Mouse (Mus musculus): Measurements from ENCODE around the gene Drap1. TPM values are rescaled to one million over a fixed set of nuclear protein-coding genes. Genes with fewer than 3 reads are reported as not detected.

The Drap1 gene
- polyA plus RNA-seq, 1 experiment from 2014 or later, result 203 TPM

GRCm38 (mm10) chr19:5422267-5422666 lies 2.5 kb downstream of the Drap1 start:
- Histone ChIP-seq H3K9me3 (ENCODE audit: control insufficient read depth, low read length) (no peaks in the 10 kb centered on the region), H3K27me3 (ENCODE audit: control insufficient read depth, insufficient read depth, low read length) (no peaks in the 10 kb centered on the region), H3K9ac (ENCODE audit: low read length) (no peak overlapping the region), H3K4me2 (replicated peaks; ENCODE audit: low read depth) (no peak overlapping the region), H3K36me3 (ENCODE audit: control insufficient read depth, insufficient read depth, low read length) (peaks cover 3% of the 10 kb centered on the region), H3K4me1 (replicated peaks; ENCODE audit: control insufficient read depth, insufficient read depth) (peaks cover 10% of the 10 kb centered on the region), H3K4me3 (ENCODE audit: low read depth, low read length) (no peak overlapping the region), H3K27ac (replicated peaks) (no peak overlapping the region)
- 81% methylated on average over 10 of the region's 10 CpGs for WGBS
- ATAC-seq (ENCODE audit: low FRiP score, low TSS enrichment) (no peak), DNase-seq (ENCODE audit: low spot score) (no peak)
- no peak for TF ChIP-seq CTCF (IDR thresholded peaks at IDR 0.05; ENCODE audit: low read depth)
- TF ChIP-seq EP300 (optimal IDR thresholded peaks at IDR 0.05), result no peak

DNA sequence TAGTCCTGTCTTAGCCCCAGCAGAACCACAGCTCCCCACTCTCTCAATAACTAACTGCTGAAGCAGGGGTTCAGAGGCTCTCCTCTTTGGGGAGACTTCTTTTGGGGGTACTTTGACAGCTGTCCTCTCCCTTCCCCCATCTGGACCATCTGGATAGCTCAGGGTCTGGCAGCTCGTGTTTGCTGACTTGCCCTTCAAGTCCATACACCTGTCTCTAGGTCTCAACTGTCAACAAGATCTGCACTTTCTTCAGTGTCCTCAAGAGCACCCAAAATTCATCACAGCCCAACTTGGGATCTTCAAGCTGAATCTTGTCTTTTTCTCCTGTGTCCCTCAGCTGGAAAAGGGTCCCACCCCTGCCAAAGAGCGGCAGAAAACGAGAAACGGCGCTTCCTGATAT lies 3.0 kb downstream of the Drap1 start:
- no peaks in the 10 kb centered on the region for H3K9me3 ChIP-seq (ENCODE audit: control insufficient read depth, low read length)
- WGBS, result 82% methylated on average over 5 of the region's 5 CpGs
- H3K4me1 ChIP-seq (replicated peaks; ENCODE audit: control insufficient read depth, insufficient read depth), result peaks cover 10% of the 10 kb centered on the region
- TF ChIP-seq EP300 (optimal IDR thresholded peaks at IDR 0.05) (no peak), CTCF (IDR thresholded peaks at IDR 0.05; ENCODE audit: low read depth) (no peak)
- H3K4me2 ChIP-seq (replicated peaks; ENCODE audit: low read depth), result no peak overlapping the region
- no peak overlapping the region for H3K4me3 ChIP-seq (ENCODE audit: low read depth, low read length)
- DNase-seq (ENCODE audit: low spot score) (no peak), ATAC-seq (ENCODE audit: low FRiP score, low TSS enrichment) (no peak)
- H3K36me3 ChIP-seq (ENCODE audit: control insufficient read depth, insufficient read depth, low read length), result peaks cover 3% of the 10 kb centered on the region
- H3K27me3 ChIP-seq (ENCODE audit: control insufficient read depth, insufficient read depth, low read length), result no peaks in the 10 kb centered on the region
- H3K9ac ChIP-seq (ENCODE audit: low read length), result no peak overlapping the region
- H3K27ac ChIP-seq (replicated peaks), result no peak overlapping the region

DNA sequence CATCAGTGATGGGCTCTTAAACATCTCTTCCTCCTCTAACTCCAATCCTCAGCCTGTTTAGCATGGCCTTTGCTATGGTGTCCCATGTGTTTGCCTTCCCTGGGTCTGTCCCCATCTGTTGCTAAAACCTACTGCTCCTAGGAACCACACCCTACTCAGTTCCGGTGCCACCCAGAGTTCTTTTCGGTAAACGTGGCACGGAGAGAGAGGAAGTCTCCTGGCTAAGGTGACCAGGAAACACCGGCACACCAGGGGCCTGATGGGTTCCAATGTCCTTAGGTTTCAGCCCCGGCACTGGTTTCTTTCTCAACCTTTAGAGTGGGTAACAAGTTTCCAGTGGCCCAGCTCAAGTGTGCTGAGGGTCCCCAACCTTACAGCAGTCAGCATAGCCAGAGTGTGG lies 4.2 kb downstream of the Drap1 start:
- no peak for ATAC-seq (ENCODE audit: low FRiP score, low TSS enrichment)
- Histone ChIP-seq H3K9ac (ENCODE audit: low read length) (no peak overlapping the region), H3K9me3 (ENCODE audit: control insufficient read depth, low read length) (no peaks in the 10 kb centered on the region), H3K36me3 (ENCODE audit: control insufficient read depth, insufficient read depth, low read length) (peaks cover 3% of the 10 kb centered on the region), H3K4me3 (ENCODE audit: low read depth, low read length) (no peak overlapping the region), H3K27ac (replicated peaks) (no peak overlapping the region), H3K4me1 (replicated peaks; ENCODE audit: control insufficient read depth, insufficient read depth) (peaks cover 4% of the 10 kb centered on the region; the same call in 1 of the 2 replicates), H3K27me3 (ENCODE audit: control insufficient read depth, insufficient read depth, low read length) (no peaks in the 10 kb centered on the region), H3K4me2 (replicated peaks; ENCODE audit: low read depth) (no peak overlapping the region)
- TF ChIP-seq CTCF (IDR thresholded peaks at IDR 0.05; ENCODE audit: low read depth), result no peak
- TF ChIP-seq EP300 (optimal IDR thresholded peaks at IDR 0.05), result no peak
- no peak for DNase-seq (ENCODE audit: low spot score)
- WGBS, result 89% methylated on average over 6 of the region's 6 CpGs

- ATAC-seq (ENCODE audit: low FRiP score, low TSS enrichment) (no peak), DNase-seq (ENCODE audit: low spot score) (no peak)
- Histone ChIP-seq H3K27ac (replicated peaks) (no peak overlapping the region), H3K4me1 (replicated peaks; ENCODE audit: control insufficient read depth, insufficient read depth) (peaks cover 4% of the 10 kb centered on the region; the same call in 1 of the 2 replicates), H3K27me3 (ENCODE audit: control insufficient read depth, insufficient read depth, low read length) (no peaks in the 10 kb centered on the region), H3K36me3 (ENCODE audit: control insufficient read depth, insufficient read depth, low read length) (peaks cover 3% of the 10 kb centered on the region), H3K4me2 (replicated peaks; ENCODE audit: low read depth) (no peak overlapping the region), H3K4me3 (ENCODE audit: low read depth, low read length) (no peak overlapping the region), H3K9ac (ENCODE audit: low read length) (no peak overlapping the region), H3K9me3 (ENCODE audit: control insufficient read depth, low read length) (no peaks in the 10 kb centered on the region)
- no peak for TF ChIP-seq CTCF (IDR thresholded peaks at IDR 0.05; ENCODE audit: low read depth)
- TF ChIP-seq EP300 (optimal IDR thresholded peaks at IDR 0.05), result no peak
- WGBS, result 86% methylated on average over 9 of the region's 9 CpGs
These were observed 5.1 kb downstream of the Drap1 start for GRCm38 (mm10) chr19:5419630-5420029.

DNA sequence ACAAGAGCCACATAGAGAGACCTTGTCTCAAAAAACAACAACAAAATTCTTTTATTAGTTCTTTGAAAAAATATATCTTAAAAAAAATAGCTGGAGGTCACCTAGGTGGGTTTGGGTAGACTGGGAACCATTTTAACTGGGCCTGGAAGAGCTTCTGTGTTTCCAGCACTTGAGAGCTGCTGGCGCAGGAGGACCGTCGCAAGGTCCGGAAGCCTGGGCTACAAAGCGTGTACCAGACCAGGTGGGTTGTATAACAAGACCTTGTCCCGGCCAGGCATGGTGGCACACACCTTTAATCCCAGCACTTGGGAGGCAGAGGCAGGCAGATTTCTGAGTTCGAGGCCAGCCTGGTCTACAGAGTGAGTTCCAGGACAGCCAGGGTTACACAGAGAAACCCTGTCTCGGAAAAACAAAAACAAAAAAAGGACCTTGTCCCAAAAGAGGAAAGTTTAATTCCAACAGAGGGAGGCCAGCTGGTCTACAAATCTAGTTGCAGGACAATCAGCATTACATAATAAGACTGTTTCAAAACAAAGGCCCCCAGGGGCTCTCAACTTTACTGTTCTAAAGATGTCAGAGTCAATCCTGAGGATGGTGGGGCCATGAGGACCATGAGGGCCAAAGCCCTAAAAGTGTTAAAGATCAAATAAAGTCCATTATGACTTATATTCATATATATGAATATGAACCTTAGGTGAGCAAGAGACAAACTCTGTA lies 5.9 kb downstream of the Drap1 start:
- Histone ChIP-seq H3K27me3 (ENCODE audit: control insufficient read depth, insufficient read depth, low read length) (no peaks in the 10 kb centered on the region), H3K27ac (replicated peaks) (no peak overlapping the region), H3K36me3 (ENCODE audit: control insufficient read depth, insufficient read depth, low read length) (peaks cover 3% of the 10 kb centered on the region), H3K4me2 (replicated peaks; ENCODE audit: low read depth) (no peak overlapping the region), H3K9ac (ENCODE audit: low read length) (no peak overlapping the region), H3K4me3 (ENCODE audit: low read depth, low read length) (no peak overlapping the region), H3K9me3 (ENCODE audit: control insufficient read depth, low read length) (no peaks in the 10 kb centered on the region), H3K4me1 (replicated peaks; ENCODE audit: control insufficient read depth, insufficient read depth) (peaks cover 4% of the 10 kb centered on the region; the same call in 1 of the 2 replicates)
- TF ChIP-seq EP300 (optimal IDR thresholded peaks at IDR 0.05) (no peak), CTCF (IDR thresholded peaks at IDR 0.05; ENCODE audit: low read depth) (no peak)
- ATAC-seq (ENCODE audit: low FRiP score, low TSS enrichment) (no peak), DNase-seq (ENCODE audit: low spot score) (no peak)
- 93% methylated on average over 8 of the region's 8 CpGs for WGBS

- H3K9me3 ChIP-seq (ENCODE audit: control insufficient read depth, low read length), result no peaks in the 10 kb centered on the region
- WGBS, result 56% methylated on average over 2 of the region's 2 CpGs
- H3K27ac ChIP-seq (replicated peaks), result no peak overlapping the region
- no peaks in the 10 kb centered on the region for H3K36me3 ChIP-seq (ENCODE audit: control insufficient read depth, insufficient read depth, low read length)
- no peaks in the 10 kb centered on the region for H3K27me3 ChIP-seq (ENCODE audit: control insufficient read depth, insufficient read depth, low read length)
- no peak for TF ChIP-seq CTCF (IDR thresholded peaks at IDR 0.05; ENCODE audit: low read depth)
- H3K4me1 ChIP-seq (replicated peaks; ENCODE audit: control insufficient read depth, insufficient read depth), result no peaks in the 10 kb centered on the region
- H3K4me2 ChIP-seq (replicated peaks; ENCODE audit: low read depth), result no peak overlapping the region
- no peak overlapping the region for H3K4me3 ChIP-seq (ENCODE audit: low read depth, low read length)
- no peak overlapping the region for H3K9ac ChIP-seq (ENCODE audit: low read length)
- DNase-seq (ENCODE audit: low spot score) (no peak), ATAC-seq (ENCODE audit: low FRiP score, low TSS enrichment) (no peak)
These were observed 10.2 kb downstream of the Drap1 start for GRCm38 (mm10) chr19:5414534-5414957.

Data from stomach, postnatal 0 days (tissue).